Mouse (Mus musculus): ENCODE results near the gene Cdc42ep4. TPM values are rescaled to one million over a fixed set of nuclear protein-coding genes. Genes with fewer than 3 reads are reported as not detected.

Gene Cdc42ep4
- total and polyA plus RNA-seq, 3 experiments = 10.8 to 38.6 (median 22.8) TPM

DNA sequence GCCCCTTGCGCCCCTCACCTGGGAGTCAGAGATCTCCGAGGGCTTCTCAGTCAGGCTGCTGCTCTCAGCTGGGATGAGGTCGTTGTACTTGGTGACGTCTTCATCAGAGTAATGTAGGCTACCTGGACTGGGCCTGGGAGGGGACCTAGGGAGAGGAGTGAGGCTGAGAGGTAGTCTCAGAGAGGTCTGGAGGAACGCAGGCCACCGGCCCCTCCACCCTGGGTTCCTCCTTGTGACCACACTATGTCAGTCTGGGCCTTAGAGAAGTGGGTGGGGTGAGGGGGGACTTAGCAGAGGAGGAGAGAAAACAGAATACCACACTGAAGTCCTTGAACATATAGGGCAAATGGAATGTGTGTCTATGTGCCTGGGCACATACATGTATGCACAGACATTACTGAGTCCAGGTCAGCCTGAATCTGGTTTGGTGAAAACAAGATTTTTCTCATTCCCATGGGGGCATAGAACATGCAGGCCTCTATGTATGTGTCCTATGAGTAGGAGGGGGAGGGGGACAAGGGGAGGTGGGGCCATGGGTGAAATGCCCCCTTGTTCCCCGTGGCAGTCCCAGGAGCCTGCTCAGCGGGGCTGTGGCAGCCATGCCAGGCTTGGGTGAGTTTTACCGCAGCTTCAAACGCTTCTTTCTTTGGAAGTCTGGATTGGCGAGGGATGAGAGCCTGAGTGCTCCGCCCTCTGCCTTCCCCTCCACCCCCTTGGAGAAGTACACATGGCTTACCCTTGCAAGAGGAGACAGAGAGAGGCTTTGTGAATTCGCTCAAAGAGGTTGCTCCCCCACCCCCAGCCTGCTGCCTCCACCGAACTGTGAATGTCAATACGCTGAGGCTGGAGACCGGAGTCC lies 39.9 kb upstream of the Cdc42ep4 start:
- Histone ChIP-seq H3K36me3 (replicated peaks) (no peaks in the 10 kb centered on the region), H3K4me1 (ENCODE audit: insufficient read depth, low read depth, low read length) (peaks cover 8% of the 10 kb centered on the region; the same call in 1 of the 2 replicates), H3K4me3 (ENCODE audit: low read depth, low read length) (no peak overlapping the region), H3K27me3 (ENCODE audit: insufficient read depth, low read length) (peaks cover 10% of the 10 kb centered on the region), H3K9me3 (replicated peaks) (peaks cover 6% of the 10 kb centered on the region)
- DNase-seq (ENCODE audit: low spot score) (no peak), ATAC-seq (ENCODE audit: extremely low read depth, insufficient number of reproducible peaks, low FRiP score, poor library complexity, severe bottlenecking) (no peak)
- TF ChIP-seq CTCF (IDR thresholded peaks at IDR 0.05; ENCODE audit: low read depth, low read length) = no peak
- TF ChIP-seq POLR2AphosphoS5 (IDR thresholded peaks at IDR 0.05; ENCODE audit: insufficient replicate concordance, low read depth, low read length) = no peak
- TF ChIP-seq GATA1 (IDR thresholded peaks at IDR 0.05; ENCODE audit: borderline replicate concordance, low read length) = no peak
- TF ChIP-seq GATA2 (IDR thresholded peaks at IDR 0.05; ENCODE audit: borderline replicate concordance, low read depth, low read length) = no peak
- TF ChIP-seq TAL1 (conservative IDR thresholded peaks at IDR 0.05; ENCODE audit: low read depth, low read length) = no peak

DNA sequence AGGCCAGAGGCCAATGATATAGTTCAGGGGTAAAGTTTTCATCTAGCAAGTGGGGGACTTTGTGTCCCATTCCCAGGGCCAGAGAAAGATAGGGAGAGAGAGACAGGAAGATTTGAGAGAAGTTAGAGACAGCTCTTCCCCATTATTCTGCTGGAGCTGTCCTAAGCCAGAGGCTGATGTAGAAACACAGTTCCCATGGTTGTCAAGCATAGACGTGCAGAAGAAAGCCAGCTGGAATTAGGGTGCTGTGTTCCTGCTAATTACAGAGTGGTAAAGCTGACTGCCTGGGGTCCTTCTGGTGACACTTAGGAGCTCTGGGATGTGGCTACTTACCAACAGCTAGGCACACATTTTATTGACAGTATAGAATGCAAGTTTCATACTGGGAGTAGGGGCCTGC lies 37.4 kb upstream of the Cdc42ep4 start:
- Histone ChIP-seq H3K27me3 (ENCODE audit: insufficient read depth, low read length) (peaks cover 5% of the 10 kb centered on the region), H3K4me3 (ENCODE audit: low read depth, low read length) (no peak overlapping the region), H3K9me3 (replicated peaks) (peaks cover 6% of the 10 kb centered on the region), H3K4me1 (ENCODE audit: insufficient read depth, low read depth, low read length) (peaks cover 24% of the 10 kb centered on the region), H3K36me3 (replicated peaks) (no peaks in the 10 kb centered on the region)
- no peak for DNase-seq (ENCODE audit: low spot score)
- TF ChIP-seq GATA2 (IDR thresholded peaks at IDR 0.05; ENCODE audit: borderline replicate concordance, low read depth, low read length) (no peak), CTCF (IDR thresholded peaks at IDR 0.05; ENCODE audit: low read depth, low read length) (no peak), TAL1 (conservative IDR thresholded peaks at IDR 0.05; ENCODE audit: low read depth, low read length) (no peak), POLR2AphosphoS5 (IDR thresholded peaks at IDR 0.05; ENCODE audit: insufficient replicate concordance, low read depth, low read length) (no peak), GATA1 (IDR thresholded peaks at IDR 0.05; ENCODE audit: borderline replicate concordance, low read length) (no peak)
- no peak for ATAC-seq (ENCODE audit: extremely low read depth, insufficient number of reproducible peaks, low FRiP score, poor library complexity, severe bottlenecking)

DNA sequence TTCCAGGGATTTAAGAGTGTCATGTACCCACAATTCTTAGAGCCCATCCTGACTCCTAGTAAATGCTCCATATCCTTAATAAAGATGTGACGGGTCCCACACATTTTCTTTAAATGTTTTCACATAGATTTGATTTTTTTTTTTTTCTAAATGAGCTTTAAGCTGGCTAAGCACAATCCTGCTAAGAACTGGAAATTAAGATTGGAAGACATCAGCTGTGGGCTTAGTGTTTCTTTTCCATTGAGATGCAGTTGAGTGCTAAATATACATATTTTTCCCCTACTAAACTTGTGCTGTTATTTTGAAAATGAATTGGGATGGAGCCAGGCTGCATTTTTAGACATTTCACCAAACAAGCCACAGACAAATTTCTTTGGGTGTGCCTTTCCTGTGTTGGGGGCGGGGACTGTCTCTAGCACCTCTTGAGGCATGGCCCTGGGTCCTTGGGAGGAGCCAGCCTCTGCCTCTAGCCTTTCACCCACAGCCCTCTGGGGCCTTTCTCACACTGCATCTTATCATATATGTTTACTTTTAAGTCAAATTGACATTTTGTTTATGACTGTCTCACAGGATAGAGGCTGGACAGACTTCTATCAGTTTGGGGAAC lies 36.6 kb upstream of the Cdc42ep4 start:
- H3K4me1 ChIP-seq (ENCODE audit: insufficient read depth, low read depth, low read length) = peaks cover 24% of the 10 kb centered on the region
- no peak for TF ChIP-seq CTCF (IDR thresholded peaks at IDR 0.05; ENCODE audit: low read depth, low read length)
- no peak for TF ChIP-seq GATA2 (IDR thresholded peaks at IDR 0.05; ENCODE audit: borderline replicate concordance, low read depth, low read length)
- TF ChIP-seq POLR2AphosphoS5 (IDR thresholded peaks at IDR 0.05; ENCODE audit: insufficient replicate concordance, low read depth, low read length) = no peak
- TF ChIP-seq TAL1 (conservative IDR thresholded peaks at IDR 0.05; ENCODE audit: low read depth, low read length) = no peak
- no peak for TF ChIP-seq GATA1 (IDR thresholded peaks at IDR 0.05; ENCODE audit: borderline replicate concordance, low read length)
- H3K4me3 ChIP-seq (ENCODE audit: low read depth, low read length) = no peak overlapping the region
- DNase-seq (ENCODE audit: low spot score) (no peak), ATAC-seq (ENCODE audit: extremely low read depth, insufficient number of reproducible peaks, low FRiP score, poor library complexity, severe bottlenecking) (no peak)
- no peaks in the 10 kb centered on the region for H3K36me3 ChIP-seq (replicated peaks)
- peaks cover 5% of the 10 kb centered on the region for H3K27me3 ChIP-seq (ENCODE audit: insufficient read depth, low read length)
- H3K9me3 ChIP-seq (replicated peaks) = peaks cover 6% of the 10 kb centered on the region

- ATAC-seq (ENCODE audit: extremely low read depth, insufficient number of reproducible peaks, low FRiP score, poor library complexity, severe bottlenecking) = no peak
- H3K4me1 ChIP-seq (ENCODE audit: insufficient read depth, low read depth, low read length) = peaks cover 24% of the 10 kb centered on the region
- DNase-seq (ENCODE audit: low spot score) = no peak
- peaks cover 3% of the 10 kb centered on the region for H3K9me3 ChIP-seq (replicated peaks)
- H3K27me3 ChIP-seq (ENCODE audit: insufficient read depth, low read length) = peaks cover 5% of the 10 kb centered on the region
- TF ChIP-seq CTCF (IDR thresholded peaks at IDR 0.05; ENCODE audit: low read depth, low read length) = no peak
- no peak for TF ChIP-seq TAL1 (conservative IDR thresholded peaks at IDR 0.05; ENCODE audit: low read depth, low read length)
- no peak for TF ChIP-seq GATA1 (IDR thresholded peaks at IDR 0.05; ENCODE audit: borderline replicate concordance, low read length)
- no peak for TF ChIP-seq POLR2AphosphoS5 (IDR thresholded peaks at IDR 0.05; ENCODE audit: insufficient replicate concordance, low read depth, low read length)
- no peak for TF ChIP-seq GATA2 (IDR thresholded peaks at IDR 0.05; ENCODE audit: borderline replicate concordance, low read depth, low read length)
- no peaks in the 10 kb centered on the region for H3K36me3 ChIP-seq (replicated peaks)
- H3K4me3 ChIP-seq (ENCODE audit: low read depth, low read length) = no peak overlapping the region
Measured at GRCm38 (mm10) chr11:113787432-113788182, 35.9 kb upstream of the Cdc42ep4 start.

DNA sequence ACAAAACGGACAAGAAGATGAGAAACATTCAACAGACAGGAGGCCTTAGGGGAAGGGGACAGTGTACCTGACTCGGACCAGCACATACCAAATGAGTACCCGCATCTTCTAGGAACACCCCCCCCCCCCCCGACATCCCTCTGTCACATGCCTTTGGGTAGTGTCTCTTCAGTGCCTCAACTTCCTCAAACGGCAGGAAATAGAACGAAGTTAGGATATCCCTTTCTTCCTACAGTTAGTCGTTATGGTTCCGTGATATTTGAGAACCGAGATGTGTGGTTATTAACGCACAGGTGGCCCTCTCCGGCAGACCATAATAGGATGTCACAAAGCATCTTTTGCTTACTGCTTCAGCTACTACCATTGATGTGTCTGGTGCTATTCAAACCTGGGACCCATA lies 35.3 kb upstream of the Cdc42ep4 start:
- DNase-seq (ENCODE audit: low spot score) = no peak
- H3K27me3 ChIP-seq (ENCODE audit: insufficient read depth, low read length) = peaks cover 5% of the 10 kb centered on the region
- peaks cover 3% of the 10 kb centered on the region; the same call in 1 of the 2 replicates for H3K9me3 ChIP-seq (replicated peaks)
- no peak for ATAC-seq (ENCODE audit: extremely low read depth, insufficient number of reproducible peaks, low FRiP score, poor library complexity, severe bottlenecking)
- no peaks in the 10 kb centered on the region for H3K36me3 ChIP-seq (replicated peaks)
- no peak for TF ChIP-seq TAL1 (conservative IDR thresholded peaks at IDR 0.05; ENCODE audit: low read depth, low read length)
- no peak for TF ChIP-seq GATA1 (IDR thresholded peaks at IDR 0.05; ENCODE audit: borderline replicate concordance, low read length)
- no peak for TF ChIP-seq POLR2AphosphoS5 (IDR thresholded peaks at IDR 0.05; ENCODE audit: insufficient replicate concordance, low read depth, low read length)
- TF ChIP-seq GATA2 (IDR thresholded peaks at IDR 0.05; ENCODE audit: borderline replicate concordance, low read depth, low read length) = no peak
- TF ChIP-seq CTCF (IDR thresholded peaks at IDR 0.05; ENCODE audit: low read depth, low read length) = no peak
- no peak overlapping the region for H3K4me3 ChIP-seq (ENCODE audit: low read depth, low read length)
- peaks cover 24% of the 10 kb centered on the region for H3K4me1 ChIP-seq (ENCODE audit: insufficient read depth, low read depth, low read length)
